Mouse (Mus musculus) liver, postnatal 0 days (tissue): ENCODE measurements at regions not wholly inside any gene's neighbourhood (a gene's known extent, or its start where the extent isn't known, plus 50 kb on each side); places are given as distances from the start of the nearest gene placed in this dataset.

Experiments
- ATAC-seq: fragments of 200-750 bp; cut with Nextera tagmentation; 2 replicates; pipeline ENCODE4 v1.8.0; 2017; ENCODE audit warnings: mild to moderate bottlenecking, moderate library complexity
- DNase-seq: peaks from one replicate; pipeline ENCODE4 v3.0.0-alpha.2; 2016
- H3K27ac ChIP-seq: fragments of 300-500 bp; sonication (generic); 2 replicates; pipeline ENCODE4 v1.5.1; 2014; ENCODE audit warnings: antibody characterized with exemption, moderate library complexity, mild to moderate bottlenecking, low read depth
- H3K27me3 ChIP-seq: fragments of 300-500 bp; sonication (generic); 2 replicates; pipeline ENCODE4 v1.6.1; 2014; ENCODE audit warnings: low read length, control low read depth, mixed read lengths; ENCODE audit not compliant: insufficient read depth
- H3K36me3 ChIP-seq: fragments of 300-500 bp; sonication (generic); replicated peaks from 2 replicates; pipeline ENCODE4 v1.6.1; 2014; ENCODE audit warnings: mild to moderate bottlenecking, control low read depth, low read length, moderate library complexity, mixed read lengths; ENCODE audit not compliant: insufficient read depth
- H3K4me1 ChIP-seq: fragments of 300-500 bp; sonication (generic); 2 replicates; pipeline ENCODE4 v1.6.1; 2014; ENCODE audit warnings: antibody characterized with exemption, mild to moderate bottlenecking, control low read depth; ENCODE audit not compliant: insufficient read depth
- H3K4me2 ChIP-seq: fragments of 300-500 bp; sonication (generic); 2 replicates; pipeline ENCODE4 v1.6.1; 2014; ENCODE audit warnings: low read depth, mild to moderate bottlenecking, low read length, moderate library complexity, mixed read lengths
- H3K4me3 ChIP-seq: fragments of 300-500 bp; sonication (generic); 2 replicates; pipeline ENCODE4 v1.5.1; 2014; ENCODE audit warnings: low read depth, low read length
- H3K9ac ChIP-seq: fragments of 300-500 bp; sonication (generic); replicated peaks from 2 replicates; pipeline ENCODE4 v1.6.1; 2014; ENCODE audit warnings: mild to moderate bottlenecking, moderate library complexity
- H3K9me3 ChIP-seq: fragments of 300-500 bp; sonication (generic); 2 replicates; pipeline ENCODE4 v1.6.1; 2016; ENCODE audit warnings: mild to moderate bottlenecking, control low read depth, low read length, mixed read lengths
- CTCF ChIP-seq: sonication (generic); IDR thresholded peaks from 2 replicates; pipeline ENCODE4 v1.5.1; 2016; ENCODE audit warnings: antibody characterized with exemption, low read depth
- EP300 ChIP-seq: IDR thresholded peaks from 2 replicates; pipeline ENCODE4 v1.6.1; 2016; ENCODE audit warnings: antibody characterized with exemption, low read depth, mild to moderate bottlenecking
- WGBS: fragments of 180-500 bp; shearing (Covaris S2); extraction: QIAGEN DNeasy Blood & Tissue Kit; methylation state at CpG from one replicate; pipeline ENCODE4 v1.1.7; 2014; ENCODE audit not compliant: insufficient replicate concordance; 5-methylcytosine and 5-hydroxymethylcytosine counted together

DNA sequence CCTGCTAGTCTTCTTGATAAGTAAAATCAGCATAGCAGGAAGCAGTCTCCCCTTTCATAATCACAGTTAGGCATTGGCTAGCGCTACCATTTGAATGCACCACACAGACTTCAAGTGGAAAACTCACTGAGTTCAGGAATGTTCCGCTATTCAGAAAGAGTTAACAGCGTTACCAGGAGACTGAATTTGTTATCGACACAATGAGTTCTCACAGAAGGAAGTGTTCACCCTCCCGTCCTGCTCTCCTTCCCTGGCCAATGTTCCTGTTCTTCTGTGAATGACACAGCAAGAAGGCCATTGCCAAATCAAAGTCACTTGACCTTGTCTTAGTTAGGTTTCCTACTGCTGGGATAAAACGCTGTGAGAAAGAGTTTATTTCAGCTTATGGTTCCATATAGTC, 261.6 kb upstream of the Ank start:
- no peak for DNase-seq
- Histone ChIP-seq H3K9me3 (no peaks in the 10 kb centered on the region), H3K27me3 (no peaks in the 10 kb centered on the region), H3K4me1 (no peaks in the 10 kb centered on the region), H3K9ac (no peak overlapping the region), H3K4me2 (no peak overlapping the region), H3K27ac (no peak overlapping the region), H3K4me3 (no peak overlapping the region), H3K36me3 (no peaks in the 10 kb centered on the region)
- 63% methylated on average over 6 of the region's 6 CpGs for WGBS
- ATAC-seq: no peak
- TF ChIP-seq EP300: no peak
- TF ChIP-seq CTCF: no peak

DNA sequence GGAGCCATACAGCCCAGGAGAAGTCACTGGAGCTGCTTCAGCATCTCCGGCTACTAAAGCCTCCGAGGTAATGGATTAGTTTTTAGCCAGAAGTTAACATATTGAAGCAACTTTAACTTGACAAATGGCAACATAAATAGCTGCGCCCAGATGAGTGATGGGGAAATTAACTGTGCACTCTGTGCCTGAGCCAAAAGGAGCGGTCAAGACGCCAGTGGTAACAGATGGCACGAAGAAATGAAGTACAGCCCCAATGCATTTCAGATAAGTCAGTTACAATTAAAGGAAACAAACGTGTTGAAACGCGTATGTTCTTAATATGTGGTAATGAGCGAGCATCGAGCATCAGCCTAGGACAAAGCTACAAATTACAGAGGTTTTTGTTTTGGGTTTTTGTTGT, 259.0 kb upstream of the Ank start:
- H3K27ac ChIP-seq: no peak overlapping the region
- no peaks in the 10 kb centered on the region for H3K27me3 ChIP-seq
- TF ChIP-seq CTCF (no peak), EP300 (no peak)
- DNase-seq: no peak
- no peak overlapping the region for H3K4me3 ChIP-seq
- ATAC-seq: no peak
- no peak overlapping the region for H3K4me2 ChIP-seq
- H3K36me3 ChIP-seq: no peaks in the 10 kb centered on the region
- 84% methylated on average over 11 of the region's 11 CpGs for WGBS
- no peaks in the 10 kb centered on the region for H3K9me3 ChIP-seq
- H3K9ac ChIP-seq: no peak overlapping the region
- H3K4me1 ChIP-seq: no peaks in the 10 kb centered on the region

DNA sequence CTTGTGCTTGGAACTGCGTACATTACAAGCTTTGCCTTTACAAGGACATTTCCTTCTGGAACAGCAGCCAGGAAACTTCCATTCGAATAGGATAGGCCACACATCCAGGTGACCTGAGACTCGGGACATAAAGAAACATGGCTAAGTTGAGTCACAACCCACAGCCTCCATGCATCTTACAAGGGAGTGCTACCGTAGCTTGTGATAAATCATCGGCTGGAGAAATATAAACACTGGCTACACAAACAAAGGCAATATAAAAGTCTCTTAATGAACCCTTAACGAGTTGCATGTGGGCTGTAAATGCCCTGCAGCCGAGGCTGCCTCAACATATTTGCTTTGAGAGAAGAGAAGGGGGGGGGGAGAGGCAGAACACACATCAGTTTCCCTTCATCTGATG, 250.1 kb upstream of the Ank start:
- Histone ChIP-seq H3K4me2 (no peak overlapping the region), H3K4me1 (no peaks in the 10 kb centered on the region), H3K9me3 (0 out of 2 replicates have a peak, but pooled peaks cover 2% of the 10 kb centered on the region), H3K27me3 (no peaks in the 10 kb centered on the region), H3K36me3 (no peaks in the 10 kb centered on the region), H3K9ac (no peak overlapping the region), H3K4me3 (no peak overlapping the region), H3K27ac (no peak overlapping the region)
- WGBS: 46% methylated on average over 7 of the region's 7 CpGs
- TF ChIP-seq CTCF (no peak), EP300 (no peak)
- no peak for DNase-seq
- no peak for ATAC-seq

DNA sequence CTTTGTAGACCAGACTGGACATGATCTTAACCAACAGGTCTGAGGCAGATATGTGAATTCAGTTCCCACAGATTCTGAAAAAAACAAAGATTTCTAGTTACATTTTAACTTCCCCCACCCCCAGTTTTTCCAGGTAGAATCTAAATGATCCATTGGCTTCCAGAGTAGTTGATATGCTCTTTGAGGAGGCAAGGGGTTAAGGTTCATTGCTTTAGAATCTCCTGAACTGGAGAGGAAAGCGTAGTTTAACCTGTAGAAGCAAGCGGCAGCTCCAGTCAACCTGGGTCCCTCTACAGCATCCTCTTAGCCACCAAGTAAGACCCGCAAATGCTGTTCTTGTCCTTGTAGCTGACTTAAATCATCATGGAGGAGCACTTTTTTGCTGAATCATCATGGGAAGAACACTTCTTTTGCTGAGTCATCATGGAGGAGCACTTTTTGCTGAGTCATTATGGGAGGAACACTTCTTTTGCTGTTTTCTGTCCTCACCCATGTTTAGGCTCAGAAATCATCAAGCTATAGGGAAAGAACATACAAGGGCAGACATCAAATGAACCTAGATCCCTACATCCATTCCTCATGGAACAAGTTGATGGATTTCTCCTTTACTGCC, 247.2 kb upstream of the Ank start:
- no peak overlapping the region for H3K4me3 ChIP-seq
- WGBS: 89% methylated on average over 3 of the region's 3 CpGs
- no peaks in the 10 kb centered on the region for H3K27me3 ChIP-seq
- DNase-seq (no peak), ATAC-seq (no peak)
- TF ChIP-seq CTCF: no peak
- TF ChIP-seq EP300: no peak
- no peak overlapping the region for H3K9ac ChIP-seq
- no peaks in the 10 kb centered on the region for H3K4me1 ChIP-seq
- H3K27ac ChIP-seq: no peak overlapping the region
- no peaks in the 10 kb centered on the region for H3K36me3 ChIP-seq
- H3K4me2 ChIP-seq: no peak overlapping the region
- H3K9me3 ChIP-seq: 0 out of 2 replicates have a peak, but pooled peaks cover 2% of the 10 kb centered on the region

DNA sequence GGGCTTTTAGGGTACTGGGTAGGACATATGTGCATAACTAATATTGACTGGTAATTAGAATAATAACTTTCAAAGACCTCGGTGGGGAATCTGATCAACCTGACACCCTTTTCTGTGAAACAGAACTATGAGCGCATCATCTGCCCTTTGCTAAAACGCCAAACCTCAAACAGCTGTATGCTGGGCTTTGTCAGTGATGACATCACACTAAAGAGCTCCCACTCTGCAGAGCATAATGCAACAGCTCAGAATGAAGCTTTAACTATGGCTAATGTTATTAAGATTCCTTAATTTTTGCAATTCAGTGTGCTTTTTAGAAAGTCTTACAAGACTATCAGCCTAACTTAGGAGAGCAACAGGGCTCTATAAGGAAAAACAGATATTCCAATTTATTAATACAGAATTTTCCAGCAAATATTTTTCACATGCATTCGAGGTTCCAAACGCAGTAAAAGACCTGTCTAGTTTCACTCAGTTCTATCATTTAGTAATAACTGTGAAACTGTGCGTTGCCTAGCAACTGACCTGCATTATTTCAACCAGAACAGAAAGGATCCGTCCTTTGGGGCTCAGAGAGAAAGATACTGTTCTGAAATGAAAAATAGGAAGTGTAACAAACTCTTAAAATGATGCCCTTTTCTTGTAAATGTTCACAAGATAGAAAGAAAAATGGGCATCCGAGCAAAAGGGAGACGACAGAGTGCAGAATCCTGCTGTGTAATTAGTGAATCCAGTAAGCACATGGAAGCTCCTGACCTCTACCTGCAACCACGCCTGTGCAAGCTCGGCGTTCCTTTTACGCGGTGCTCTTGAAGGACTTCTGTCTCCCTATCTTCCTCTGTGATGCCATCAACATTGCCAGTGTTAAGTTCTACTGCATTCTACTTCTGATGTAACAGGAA, 242.6 kb upstream of the Ank start:
- DNase-seq: no peak
- H3K4me1 ChIP-seq: no peaks in the 10 kb centered on the region
- H3K9ac ChIP-seq: no peak overlapping the region
- TF ChIP-seq EP300 (no peak), CTCF (no peak)
- no peak overlapping the region for H3K4me3 ChIP-seq
- 0 out of 2 replicates have a peak, but pooled peaks cover 2% of the 10 kb centered on the region for H3K9me3 ChIP-seq
- no peak for ATAC-seq
- no peak overlapping the region for H3K4me2 ChIP-seq
- WGBS: 67% methylated on average over 14 of the region's 14 CpGs
- H3K27ac ChIP-seq: no peak overlapping the region
- no peaks in the 10 kb centered on the region for H3K27me3 ChIP-seq
- H3K36me3 ChIP-seq: no peaks in the 10 kb centered on the region

DNA sequence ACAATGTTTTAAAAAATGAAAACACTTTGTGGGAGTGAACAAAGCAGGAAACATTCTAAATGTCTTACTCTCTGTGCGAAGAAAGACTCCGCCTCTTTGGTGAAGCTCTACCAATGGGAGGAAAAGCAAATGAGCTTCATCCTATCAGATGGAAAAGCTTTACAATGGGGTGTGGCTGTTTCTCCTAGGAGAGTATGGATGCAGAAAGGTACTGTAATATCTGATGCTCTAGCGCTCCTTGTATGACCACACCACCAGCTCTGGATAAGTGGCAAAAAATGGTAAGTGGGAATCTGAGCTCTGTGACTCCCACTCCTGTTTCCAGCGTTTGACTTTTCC, 242.0 kb upstream of the Ank start:
- no peaks in the 10 kb centered on the region for H3K36me3 ChIP-seq
- no peak overlapping the region for H3K9ac ChIP-seq
- ATAC-seq: no peak
- no peaks in the 10 kb centered on the region for H3K4me1 ChIP-seq
- H3K4me3 ChIP-seq: no peak overlapping the region
- H3K27ac ChIP-seq: no peak overlapping the region
- no peak for DNase-seq
- TF ChIP-seq CTCF: no peak
- TF ChIP-seq EP300: no peak
- H3K27me3 ChIP-seq: no peaks in the 10 kb centered on the region
- WGBS: 83% methylated on average over 4 of the region's 4 CpGs
- no peaks in the 10 kb centered on the region for H3K9me3 ChIP-seq
- H3K4me2 ChIP-seq: no peak overlapping the region
